Mouse (Mus musculus): ENCODE data around the gene Sapcd1. TPM values are rescaled to one million over a fixed set of nuclear protein-coding genes. Genes with fewer than 3 reads are reported as not detected.

Gene Sapcd1
- polyA plus RNA-seq, 1 experiment from 2014 or later, result 4.3 TPM

GRCm38 (mm10) chr17:34979631-34980030 is 48.2 kb downstream of the Sapcd1 start:
- H3K27me3 ChIP-seq (ENCODE audit: control insufficient read depth, insufficient read depth, low read depth, low read length), result no peaks in the 10 kb centered on the region
- 88% methylated on average over 4 of the region's 4 CpGs for WGBS
- no peak for ATAC-seq (ENCODE audit: low read depth)
- H3K4me2 ChIP-seq (ENCODE audit: low read depth, low read length), result no peak overlapping the region
- H3K9me3 ChIP-seq (ENCODE audit: control insufficient read depth, low read length), result no peaks in the 10 kb centered on the region
- peaks cover 9% of the 10 kb centered on the region for H3K4me1 ChIP-seq (replicated peaks; ENCODE audit: control insufficient read depth, insufficient read depth, low read length)
- no peaks in the 10 kb centered on the region for H3K36me3 ChIP-seq (ENCODE audit: control insufficient read depth, insufficient read depth, low read length)
- no peak overlapping the region for H3K4me3 ChIP-seq (ENCODE audit: low read length)
- no peak overlapping the region for H3K27ac ChIP-seq (ENCODE audit: low read length)
- no peak overlapping the region for H3K9ac ChIP-seq (ENCODE audit: low read length)

DNA sequence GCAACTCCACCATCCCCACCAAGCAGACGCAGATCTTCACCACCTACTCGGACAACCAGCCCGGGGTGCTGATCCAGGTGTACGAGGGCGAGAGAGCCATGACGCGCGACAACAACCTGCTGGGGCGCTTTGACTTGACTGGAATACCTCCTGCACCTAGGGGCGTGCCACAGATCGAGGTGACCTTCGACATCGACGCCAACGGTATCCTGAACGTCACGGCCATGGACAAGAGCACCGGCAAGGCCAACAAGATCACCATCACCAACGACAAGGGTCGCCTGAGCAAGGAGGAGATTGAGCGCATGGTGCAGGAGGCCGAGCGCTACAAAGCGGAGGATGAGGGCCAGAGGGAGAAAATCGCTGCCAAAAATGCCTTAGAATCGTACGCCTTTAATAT is 49.6 kb downstream of the Sapcd1 start:
- no peaks in the 10 kb centered on the region for H3K36me3 ChIP-seq (ENCODE audit: control insufficient read depth, insufficient read depth, low read length)
- H3K9ac ChIP-seq (ENCODE audit: low read length), result no peak overlapping the region
- H3K4me1 ChIP-seq (replicated peaks; ENCODE audit: control insufficient read depth, insufficient read depth, low read length), result peaks cover 9% of the 10 kb centered on the region
- no peak for ATAC-seq (ENCODE audit: low read depth)
- no peak overlapping the region for H3K4me3 ChIP-seq (ENCODE audit: low read length)
- H3K9me3 ChIP-seq (ENCODE audit: control insufficient read depth, low read length), result no peaks in the 10 kb centered on the region
- H3K27ac ChIP-seq (ENCODE audit: low read length), result no peak overlapping the region
- no peaks in the 10 kb centered on the region for H3K27me3 ChIP-seq (ENCODE audit: control insufficient read depth, insufficient read depth, low read depth, low read length)
- H3K4me2 ChIP-seq (ENCODE audit: low read depth, low read length), result no peak overlapping the region
- 84% methylated on average over 27 of the region's 27 CpGs for WGBS

- ATAC-seq (ENCODE audit: low read depth), result no peak
- no peak overlapping the region for H3K4me2 ChIP-seq (ENCODE audit: low read depth, low read length)
- no peaks in the 10 kb centered on the region for H3K27me3 ChIP-seq (ENCODE audit: control insufficient read depth, insufficient read depth, low read depth, low read length)
- H3K4me1 ChIP-seq (replicated peaks; ENCODE audit: control insufficient read depth, insufficient read depth, low read length), result peaks cover 7% of the 10 kb centered on the region
- WGBS, result 92% methylated on average over 20 of the region's 20 CpGs
- no peaks in the 10 kb centered on the region for H3K9me3 ChIP-seq (ENCODE audit: control insufficient read depth, low read length)
- H3K9ac ChIP-seq (ENCODE audit: low read length), result no peak overlapping the region
- no peak overlapping the region for H3K27ac ChIP-seq (ENCODE audit: low read length)
- H3K36me3 ChIP-seq (ENCODE audit: control insufficient read depth, insufficient read depth, low read length), result no peaks in the 10 kb centered on the region
- no peak overlapping the region for H3K4me3 ChIP-seq (ENCODE audit: low read length)
Observed at GRCm38 (mm10) chr17:34977000-34977399, 50.8 kb downstream of the Sapcd1 start.

Other genes starting within 250 kb of the Sapcd1 start
- gene Cyp21a1, start 223.5 kb downstream of the Sapcd1 start, polyA plus RNA-seq (2015; fragmentation: Nextera tagmentation; extraction: Ambion mirVana), result not detected in 2 replicates
- 30.7 and 31.2 TPM in 2 replicates for gene Stk19, start 191.1 kb downstream of the Sapcd1 start, polyA plus RNA-seq (2015; fragmentation: Nextera tagmentation; extraction: Ambion mirVana)
- 61.4 and 65.0 TPM in 2 replicates for gene Dxo, start 191.0 kb downstream of the Sapcd1 start, polyA plus RNA-seq (2015; fragmentation: Nextera tagmentation; extraction: Ambion mirVana)
- gene Skiv2l, start 177.8 kb downstream of the Sapcd1 start, polyA plus RNA-seq (2015; fragmentation: Nextera tagmentation; extraction: Ambion mirVana), result 47.8 and 49.9 TPM in 2 replicates
- gene Nelfe, start 177.6 kb downstream of the Sapcd1 start, polyA plus RNA-seq (2015; fragmentation: Nextera tagmentation; extraction: Ambion mirVana), result 94.4 and 96.0 TPM in 2 replicates
- 1.8 and 7.3 TPM in 2 replicates for gene Cfb, start 165.5 kb downstream of the Sapcd1 start, polyA plus RNA-seq (2015; fragmentation: Nextera tagmentation; extraction: Ambion mirVana)
- gene Zbtb12, start 148.5 kb downstream of the Sapcd1 start, polyA plus RNA-seq (2015; fragmentation: Nextera tagmentation; extraction: Ambion mirVana), result 2.3 and 2.5 TPM in 2 replicates
- gene Gm20547, start 146.0 kb downstream of the Sapcd1 start, polyA plus RNA-seq (2015; fragmentation: Nextera tagmentation; extraction: Ambion mirVana), result not detected in 2 replicates
- 3.2 and 4.8 TPM in 2 replicates for gene C2, start 129.8 kb downstream of the Sapcd1 start, polyA plus RNA-seq (2015; fragmentation: Nextera tagmentation; extraction: Ambion mirVana)
- gene Ehmt2, start 129.5 kb downstream of the Sapcd1 start, polyA plus RNA-seq (2015; fragmentation: Nextera tagmentation; extraction: Ambion mirVana), result 58.2 and 62.2 TPM in 2 replicates
- 1.5 and 1.9 TPM in 2 replicates for gene Slc44a4, start 113.5 kb downstream of the Sapcd1 start, polyA plus RNA-seq (2015; fragmentation: Nextera tagmentation; extraction: Ambion mirVana)
- gene Neu1, start 96.8 kb downstream of the Sapcd1 start, polyA plus RNA-seq (2015; fragmentation: Nextera tagmentation; extraction: Ambion mirVana), result 19.0 and 20.4 TPM in 2 replicates
- gene Hspa1b, start 68.8 kb downstream of the Sapcd1 start, polyA plus RNA-seq (2015; fragmentation: Nextera tagmentation; extraction: Ambion mirVana), result 0.10 and 0.19 TPM in 2 replicates
- 1.2 TPM in 1 of 2 replicates, not detected in the other for gene Gm20481, start 58.1 kb downstream of the Sapcd1 start, polyA plus RNA-seq (2015; fragmentation: Nextera tagmentation; extraction: Ambion mirVana)
- 4.4 and 4.8 TPM in 2 replicates for gene Hspa1a, start 55.9 kb downstream of the Sapcd1 start, polyA plus RNA-seq (2015; fragmentation: Nextera tagmentation; extraction: Ambion mirVana)
- gene Hspa1l, start 55.3 kb downstream of the Sapcd1 start, polyA plus RNA-seq (2015; fragmentation: Nextera tagmentation; extraction: Ambion mirVana), result 0.55 and 0.65 TPM in 2 replicates
- 178 and 189 TPM in 2 replicates for gene Lsm2, start 46.2 kb downstream of the Sapcd1 start, polyA plus RNA-seq (2015; fragmentation: Nextera tagmentation; extraction: Ambion mirVana)
- gene Vars, start 27.0 kb downstream of the Sapcd1 start, polyA plus RNA-seq (2015; fragmentation: Nextera tagmentation; extraction: Ambion mirVana), result 88.0 and 96.2 TPM in 2 replicates
- gene Vwa7, start 11.4 kb downstream of the Sapcd1 start, polyA plus RNA-seq (2015; fragmentation: Nextera tagmentation; extraction: Ambion mirVana), result 0.14 and 0.25 TPM in 2 replicates
- 4.7 and 4.9 TPM in 2 replicates for gene Msh5, start 18.7 kb upstream of the Sapcd1 start, polyA plus RNA-seq (2015; fragmentation: Nextera tagmentation; extraction: Ambion mirVana)
- 298 and 322 TPM in 2 replicates for gene Clic1, start 21.9 kb upstream of the Sapcd1 start, polyA plus RNA-seq (2015; fragmentation: Nextera tagmentation; extraction: Ambion mirVana)
- 305 and 309 TPM in 2 replicates for gene Ddah2, start 31.0 kb upstream of the Sapcd1 start, polyA plus RNA-seq (2015; fragmentation: Nextera tagmentation; extraction: Ambion mirVana)
- gene Ly6g6c, start 37.4 kb upstream of the Sapcd1 start, polyA plus RNA-seq (2015; fragmentation: Nextera tagmentation; extraction: Ambion mirVana), result 0.53 and 0.97 TPM in 2 replicates
- gene Mpig6b, start 38.2 kb upstream of the Sapcd1 start, polyA plus RNA-seq (2015; fragmentation: Nextera tagmentation; extraction: Ambion mirVana), result 1.1 and 1.2 TPM in 2 replicates
- 1.8 and 2.3 TPM in 2 replicates for gene Ly6g6e, start 48.9 kb upstream of the Sapcd1 start, polyA plus RNA-seq (2015; fragmentation: Nextera tagmentation; extraction: Ambion mirVana)
- gene Ly6g6d, start 50.0 kb upstream of the Sapcd1 start, polyA plus RNA-seq (2015; fragmentation: Nextera tagmentation; extraction: Ambion mirVana), result 7.0 and 9.0 TPM in 2 replicates
- 0.31 and 0.79 TPM in 2 replicates for gene Ly6g6f, start 57.6 kb upstream of the Sapcd1 start, polyA plus RNA-seq (2015; fragmentation: Nextera tagmentation; extraction: Ambion mirVana)
- 98.3 and 100 TPM in 2 replicates for gene Abhd16a, start 61.2 kb upstream of the Sapcd1 start, polyA plus RNA-seq (2015; fragmentation: Nextera tagmentation; extraction: Ambion mirVana)
- not detected in 2 replicates for gene Ly6g5c, start 80.3 kb upstream of the Sapcd1 start, polyA plus RNA-seq (2015; fragmentation: Nextera tagmentation; extraction: Ambion mirVana)
- 0.60 and 1.1 TPM in 2 replicates for gene Ly6g5b, start 87.4 kb upstream of the Sapcd1 start, polyA plus RNA-seq (2015; fragmentation: Nextera tagmentation; extraction: Ambion mirVana)
- gene Gpank1, start 93.4 kb upstream of the Sapcd1 start, polyA plus RNA-seq (2015; fragmentation: Nextera tagmentation; extraction: Ambion mirVana), result 18.3 and 19.7 TPM in 2 replicates
- 242 and 248 TPM in 2 replicates for gene Csnk2b, start 94.0 kb upstream of the Sapcd1 start, polyA plus RNA-seq (2015; fragmentation: Nextera tagmentation; extraction: Ambion mirVana)
- gene D17H6S53E, start 98.4 kb upstream of the Sapcd1 start, polyA plus RNA-seq (2015; fragmentation: Nextera tagmentation; extraction: Ambion mirVana), result 9.7 and 10.4 TPM in 2 replicates
- 1.4 and 13.6 TPM in 2 replicates for gene Apom, start 104.0 kb upstream of the Sapcd1 start, polyA plus RNA-seq (2015; fragmentation: Nextera tagmentation; extraction: Ambion mirVana)
- 46.3 and 54.9 TPM in 2 replicates for gene Bag6, start 107.2 kb upstream of the Sapcd1 start, polyA plus RNA-seq (2015; fragmentation: Nextera tagmentation; extraction: Ambion mirVana)
- gene Prrc2a, start 136.9 kb upstream of the Sapcd1 start, polyA plus RNA-seq (2015; fragmentation: Nextera tagmentation; extraction: Ambion mirVana), result 151 and 167 TPM in 2 replicates
- gene Aif1, start 148.1 kb upstream of the Sapcd1 start, polyA plus RNA-seq (2015; fragmentation: Nextera tagmentation; extraction: Ambion mirVana), result 7.3 and 8.0 TPM in 2 replicates
- 11.3 and 12.4 TPM in 2 replicates for gene Lst1, start 160.4 kb upstream of the Sapcd1 start, polyA plus RNA-seq (2015; fragmentation: Nextera tagmentation; extraction: Ambion mirVana)
- gene Ltb, start 166.4 kb upstream of the Sapcd1 start, polyA plus RNA-seq (2015; fragmentation: Nextera tagmentation; extraction: Ambion mirVana), result 1.0 and 1.5 TPM in 2 replicates
- gene Tnf, start 174.0 kb upstream of the Sapcd1 start, polyA plus RNA-seq (2015; fragmentation: Nextera tagmentation; extraction: Ambion mirVana), result 0.09 and 0.24 TPM in 2 replicates
- gene Lta, start 177.3 kb upstream of the Sapcd1 start, polyA plus RNA-seq (2015; fragmentation: Nextera tagmentation; extraction: Ambion mirVana), result 0.30 TPM in 1 of 2 replicates, not detected in the other
- gene Gm16181, start 192.8 kb upstream of the Sapcd1 start, polyA plus RNA-seq (2015; fragmentation: Nextera tagmentation; extraction: Ambion mirVana), result 1.2 TPM in 1 of 2 replicates, not detected in the other
- gene Atp6v1g2, start 205.6 kb upstream of the Sapcd1 start, polyA plus RNA-seq (2015; fragmentation: Nextera tagmentation; extraction: Ambion mirVana), result 4.9 and 5.9 TPM in 2 replicates
- 10.0 and 11.0 TPM in 2 replicates for gene Nfkbil1, start 207.8 kb upstream of the Sapcd1 start, polyA plus RNA-seq (2015; fragmentation: Nextera tagmentation; extraction: Ambion mirVana)
- gene Ddx39b, start 213.7 kb upstream of the Sapcd1 start, polyA plus RNA-seq (2015; fragmentation: Nextera tagmentation; extraction: Ambion mirVana), result 437 and 448 TPM in 2 replicates
- gene H2-D1, start 234.7 kb upstream of the Sapcd1 start, polyA plus RNA-seq (2015; fragmentation: Nextera tagmentation; extraction: Ambion mirVana), result 141 and 161 TPM in 2 replicates